Mouse (Mus musculus) forebrain, embryonic 13.5 days (tissue): Measurements from ENCODE around the gene Hoxd13. TPM values are rescaled to one million over a fixed set of nuclear protein-coding genes. Genes with fewer than 3 reads are reported as not detected.

Source experiments
- ATAC-seq: fragments of 200-750 bp; cut with Nextera tagmentation; 2 replicates; pipeline ENCODE4 v1.8.0; 2017
- H3K27ac ChIP-seq: fragments of 300-500 bp; sonication (generic); 2 replicates; pipeline ENCODE4 v1.5.1; 2015; ENCODE audit warnings: inconsistent platforms, mild to moderate bottlenecking, moderate library complexity
- H3K27me3 ChIP-seq: fragments of 300-500 bp; sonication (generic); 2 replicates; pipeline ENCODE4 v1.6.1; 2015; ENCODE audit warnings: mild to moderate bottlenecking, inconsistent platforms
- H3K36me3 ChIP-seq: fragments of 300-500 bp; sonication (generic); 2 replicates; pipeline ENCODE4 v1.6.1; 2015; ENCODE audit warnings: mild to moderate bottlenecking, inconsistent platforms; ENCODE audit not compliant: poor library complexity, severe bottlenecking
- H3K4me1 ChIP-seq: fragments of 300-500 bp; sonication (generic); 2 replicates; pipeline ENCODE4 v1.6.1; 2015; ENCODE audit warnings: inconsistent platforms
- H3K4me2 ChIP-seq: fragments of 300-500 bp; sonication (generic); 2 replicates; pipeline ENCODE4 v1.6.1; 2015; ENCODE audit warnings: inconsistent platforms, mild to moderate bottlenecking, moderate library complexity
- H3K4me3 ChIP-seq: fragments of 300-500 bp; sonication (generic); 2 replicates; pipeline ENCODE4 v1.5.1; 2015; ENCODE audit warnings: mild to moderate bottlenecking, inconsistent platforms
- H3K9ac ChIP-seq: fragments of 300-500 bp; sonication (generic); 2 replicates; pipeline ENCODE4 v1.6.1; 2015; ENCODE audit warnings: mild to moderate bottlenecking, inconsistent platforms
- H3K9me3 ChIP-seq: fragments of 300-500 bp; sonication (generic); replicated peaks from 2 replicates; pipeline ENCODE4 v1.6.1; 2016; ENCODE audit warnings: inconsistent platforms
- WGBS: fragments of 180-500 bp; shearing (Covaris S2); methylation state at CpG from one replicate; pipeline ENCODE4 v1.1.7; 2015; 5-methylcytosine and 5-hydroxymethylcytosine counted together
- polyA plus RNA-seq: library from polyadenylated mRNA; unstranded; fragments of >200 nt; fragmentation: Nextera tagmentation; extraction: Ambion mirVana; gene quantifications from 2 replicates; pipeline ENCODE4 v1.2.1, GENCODE M21; 2015

Gene Hoxd13
- polyA plus RNA-seq, 1 experiment from 2014 or later, result not detected

DNA sequence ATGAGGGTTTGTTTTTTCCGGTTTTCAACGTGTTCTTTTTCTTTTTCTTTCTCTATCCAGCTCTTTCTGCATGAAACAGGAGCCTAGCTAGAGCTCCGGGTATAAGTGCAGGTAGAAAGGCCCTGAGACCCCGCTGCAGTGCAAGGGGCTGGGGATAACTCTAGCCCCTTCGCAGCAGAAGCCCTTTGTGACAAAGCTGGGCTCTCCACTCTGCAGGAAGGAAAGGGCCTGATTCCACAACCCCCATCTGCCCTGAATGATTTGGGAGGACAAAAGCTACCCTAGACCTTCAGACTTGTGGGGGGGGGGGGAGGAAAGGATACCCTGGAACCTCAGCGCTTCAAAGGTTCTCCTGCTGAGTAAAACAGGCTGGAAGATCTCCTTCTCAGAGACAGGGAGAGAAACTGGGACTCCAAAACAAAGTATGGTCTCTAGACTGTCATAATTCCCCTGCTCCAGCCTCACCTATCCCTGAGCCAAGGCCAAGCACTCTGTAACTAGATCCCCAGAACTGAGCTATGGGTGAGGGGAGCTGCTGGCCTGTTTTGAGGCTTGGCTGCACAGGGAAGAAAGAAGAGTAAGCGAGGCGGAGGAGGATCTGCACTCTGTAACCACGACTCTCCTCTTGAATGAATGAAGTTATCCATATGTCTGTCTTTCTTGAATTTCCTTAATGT, 8.4 kb downstream of the Hoxd13 start:
- no peak overlapping the region for H3K4me2 ChIP-seq
- no peak for ATAC-seq
- H3K36me3 ChIP-seq, result no peaks in the 10 kb centered on the region
- no peak overlapping the region for H3K4me3 ChIP-seq
- WGBS, result 1% methylated on average over 9 of the region's 9 CpGs
- peaks cover 5% of the 10 kb centered on the region for H3K4me1 ChIP-seq
- no peak overlapping the region for H3K27ac ChIP-seq
- no peaks in the 10 kb centered on the region for H3K9me3 ChIP-seq
- peaks cover 100% of the 10 kb centered on the region for H3K27me3 ChIP-seq
- H3K9ac ChIP-seq, result no peak overlapping the region

DNA sequence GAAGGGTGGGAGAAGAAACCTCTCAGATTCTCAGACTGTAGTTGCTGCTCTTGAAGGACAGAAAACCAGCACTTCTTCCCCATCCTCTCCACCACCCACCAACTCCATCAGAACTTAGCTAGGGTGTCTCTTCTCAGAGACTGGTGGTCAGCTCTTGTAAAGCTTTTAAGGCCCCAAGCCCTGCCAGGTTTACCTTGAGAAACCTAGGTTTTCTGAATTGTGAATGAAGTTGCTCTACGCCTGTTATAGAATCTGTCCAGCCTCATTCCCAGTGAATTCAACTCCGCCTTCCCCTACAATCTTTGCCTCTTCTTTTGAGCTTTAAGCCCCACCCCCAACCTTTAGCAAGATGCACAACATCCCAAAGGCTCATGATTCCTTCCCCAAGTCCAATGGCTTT, 9.0 kb downstream of the Hoxd13 start:
- Histone ChIP-seq H3K4me1 (peaks cover 9% of the 10 kb centered on the region), H3K36me3 (no peaks in the 10 kb centered on the region), H3K4me2 (no peak overlapping the region), H3K9me3 (no peaks in the 10 kb centered on the region), H3K4me3 (no peak overlapping the region), H3K27me3 (peaks cover 100% of the 10 kb centered on the region), H3K27ac (no peak overlapping the region), H3K9ac (no peak overlapping the region)
- ATAC-seq, result no peak
- 8% methylated on average over 2 of the region's 2 CpGs for WGBS

DNA sequence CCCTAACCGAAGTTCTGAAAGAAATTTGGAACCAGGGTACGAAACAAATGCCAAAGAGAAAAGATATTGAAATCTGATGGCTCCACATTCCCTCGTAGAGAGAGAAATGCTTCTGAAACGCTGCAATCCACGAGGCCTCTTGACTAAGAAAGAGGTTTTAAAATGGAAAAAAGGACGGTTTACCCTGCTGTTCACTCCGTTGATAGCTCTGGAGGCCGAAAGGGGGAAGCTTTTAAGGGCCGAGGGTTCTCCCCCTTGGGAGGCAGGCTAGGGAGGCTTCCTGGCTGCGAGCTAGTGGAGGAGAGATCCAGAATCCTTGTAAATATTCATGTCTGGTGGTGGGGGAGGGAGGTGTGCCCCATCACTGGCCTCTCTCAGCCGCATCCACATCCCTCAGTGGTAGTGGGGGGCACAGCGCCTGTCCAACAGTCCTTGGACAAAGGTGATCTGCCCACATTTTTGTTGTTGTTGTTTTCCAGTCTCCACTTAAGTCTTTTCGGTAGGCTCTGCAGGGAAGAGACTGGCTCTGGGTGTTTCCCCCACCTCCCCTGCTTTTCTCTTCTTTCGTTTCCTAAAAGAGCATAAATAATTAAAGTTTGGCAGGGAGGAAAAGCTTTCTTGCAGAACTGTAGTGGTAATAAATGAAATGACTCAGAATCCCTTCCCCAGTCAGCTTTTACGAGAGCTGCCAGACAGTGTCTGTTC, 10.9 kb downstream of the Hoxd13 start, which contains the start of gene Hoxd11:
Gene Hoxd11, plus strand, starts transcription at position 667 of the 705 bp plus-strand sequence.
- H3K27me3 ChIP-seq, result peaks cover 100% of the 10 kb centered on the region
- H3K9me3 ChIP-seq, result no peaks in the 10 kb centered on the region
- ATAC-seq, result no peak
- WGBS, result 1% methylated on average over 15 of the region's 15 CpGs
- H3K4me2 ChIP-seq, result no peak within 1 kb of the TSS
- H3K36me3 ChIP-seq, result no peaks in the 10 kb centered on the region
- no peak within 1 kb of the TSS for H3K27ac ChIP-seq
- no peak within 1 kb of the TSS for H3K4me3 ChIP-seq
- H3K4me1 ChIP-seq, result peaks cover 13% of the 10 kb centered on the region
- no peak within 1 kb of the TSS for H3K9ac ChIP-seq

DNA sequence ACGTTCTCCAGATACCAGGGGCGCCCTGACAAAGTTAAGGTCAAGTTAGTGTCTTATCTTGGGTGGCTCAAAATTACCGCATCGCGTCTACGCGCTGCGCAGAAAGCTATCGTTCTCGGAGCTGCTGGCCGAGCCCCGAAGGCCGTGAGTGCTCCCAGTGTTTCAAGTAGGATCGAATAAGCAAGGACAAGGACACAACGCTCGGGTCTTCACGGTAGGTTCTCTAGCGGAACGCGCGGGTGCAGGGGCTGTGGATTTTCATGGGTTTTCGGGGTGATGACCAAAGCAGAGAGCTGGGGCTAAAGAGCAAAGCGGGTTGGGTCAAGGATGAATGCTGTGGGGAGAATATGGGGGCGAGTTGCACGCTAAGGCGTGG, 11.5 kb downstream of the Hoxd13 start:
- Histone ChIP-seq H3K27ac (no peak overlapping the region), H3K9me3 (no peaks in the 10 kb centered on the region), H3K4me2 (no peak overlapping the region), H3K4me3 (no peak overlapping the region), H3K27me3 (peaks cover 100% of the 10 kb centered on the region), H3K36me3 (no peaks in the 10 kb centered on the region), H3K4me1 (peaks cover 13% of the 10 kb centered on the region), H3K9ac (no peak overlapping the region)
- ATAC-seq, result no peak
- WGBS, result 1% methylated on average over 25 of the region's 26 CpGs

DNA sequence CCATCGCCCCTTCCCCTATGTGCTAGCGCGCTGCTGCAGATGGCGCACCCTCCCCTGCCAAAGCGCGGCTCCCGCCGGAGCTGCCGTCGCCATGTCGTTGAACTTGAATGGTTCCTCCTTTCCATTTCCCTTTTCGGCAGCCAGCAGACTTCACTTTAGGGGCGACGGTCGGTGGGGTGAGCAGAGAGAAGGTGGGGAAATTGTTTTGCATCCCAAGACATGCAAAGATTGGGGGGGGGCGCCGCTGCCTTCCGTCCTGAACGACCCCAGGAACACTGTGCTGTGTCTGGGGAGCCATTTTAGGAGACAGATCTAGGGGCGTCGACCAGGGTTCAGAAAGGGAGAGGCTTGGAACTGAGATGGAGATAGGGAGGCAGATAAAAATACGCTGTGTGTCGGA, 11.9 kb downstream of the Hoxd13 start:
- WGBS, result under 1% methylated on average over 22 of the region's 23 CpGs
- Histone ChIP-seq H3K4me1 (peaks cover 13% of the 10 kb centered on the region), H3K27ac (no peak overlapping the region), H3K9ac (no peak overlapping the region), H3K27me3 (peaks cover 100% of the 10 kb centered on the region), H3K4me3 (no peak overlapping the region), H3K36me3 (no peaks in the 10 kb centered on the region), H3K9me3 (no peaks in the 10 kb centered on the region), H3K4me2 (no peak overlapping the region)
- ATAC-seq, result no peak

DNA sequence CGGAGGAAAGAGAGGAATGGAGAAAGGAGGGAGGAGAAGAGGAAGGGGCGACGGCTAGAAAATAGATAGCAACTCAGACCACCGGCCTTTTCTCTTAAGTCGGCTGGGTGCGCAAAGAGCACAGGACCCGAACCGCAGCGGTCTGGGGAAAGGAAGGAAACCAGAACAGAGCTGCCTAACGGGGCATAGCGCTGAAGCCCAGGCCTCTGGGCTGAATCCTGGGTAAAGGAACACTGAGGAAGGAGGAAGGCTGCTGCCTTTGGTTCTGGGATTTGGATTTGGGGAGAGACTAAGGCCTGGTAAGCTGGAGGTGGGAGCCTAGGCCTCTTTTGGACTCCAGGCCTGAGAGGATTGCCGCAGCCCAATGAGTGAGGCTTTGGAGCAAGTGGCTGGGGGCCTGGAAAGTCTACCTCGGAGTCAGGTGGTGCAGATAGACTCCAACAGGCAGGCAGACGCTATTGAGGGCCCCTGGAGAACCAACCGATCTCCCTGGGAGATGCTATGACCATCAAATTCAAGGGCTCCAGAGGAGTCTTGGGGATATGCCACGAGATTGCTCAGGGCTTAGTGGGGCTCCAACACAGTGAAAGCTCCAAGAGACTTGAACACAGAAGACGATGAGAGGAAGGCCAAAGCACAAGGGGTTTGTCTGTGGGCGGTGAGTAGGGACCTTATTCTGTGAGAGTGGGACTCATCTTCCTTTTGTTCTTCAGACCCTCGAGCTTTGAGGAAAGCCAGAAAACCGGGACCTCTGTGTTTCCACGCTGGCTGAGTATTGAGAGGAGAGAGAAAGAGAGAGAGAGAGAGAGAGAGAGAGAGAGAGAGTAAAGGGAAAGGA, 12.7 kb downstream of the Hoxd13 start:
- Histone ChIP-seq H3K36me3 (no peaks in the 10 kb centered on the region), H3K4me3 (no peak overlapping the region), H3K9me3 (no peaks in the 10 kb centered on the region), H3K9ac (no peak overlapping the region), H3K4me2 (no peak overlapping the region), H3K27me3 (peaks cover 100% of the 10 kb centered on the region), H3K27ac (no peak overlapping the region), H3K4me1 (peaks cover 13% of the 10 kb centered on the region)
- WGBS, result 2% methylated on average over 21 of the region's 21 CpGs
- no peak for ATAC-seq

DNA sequence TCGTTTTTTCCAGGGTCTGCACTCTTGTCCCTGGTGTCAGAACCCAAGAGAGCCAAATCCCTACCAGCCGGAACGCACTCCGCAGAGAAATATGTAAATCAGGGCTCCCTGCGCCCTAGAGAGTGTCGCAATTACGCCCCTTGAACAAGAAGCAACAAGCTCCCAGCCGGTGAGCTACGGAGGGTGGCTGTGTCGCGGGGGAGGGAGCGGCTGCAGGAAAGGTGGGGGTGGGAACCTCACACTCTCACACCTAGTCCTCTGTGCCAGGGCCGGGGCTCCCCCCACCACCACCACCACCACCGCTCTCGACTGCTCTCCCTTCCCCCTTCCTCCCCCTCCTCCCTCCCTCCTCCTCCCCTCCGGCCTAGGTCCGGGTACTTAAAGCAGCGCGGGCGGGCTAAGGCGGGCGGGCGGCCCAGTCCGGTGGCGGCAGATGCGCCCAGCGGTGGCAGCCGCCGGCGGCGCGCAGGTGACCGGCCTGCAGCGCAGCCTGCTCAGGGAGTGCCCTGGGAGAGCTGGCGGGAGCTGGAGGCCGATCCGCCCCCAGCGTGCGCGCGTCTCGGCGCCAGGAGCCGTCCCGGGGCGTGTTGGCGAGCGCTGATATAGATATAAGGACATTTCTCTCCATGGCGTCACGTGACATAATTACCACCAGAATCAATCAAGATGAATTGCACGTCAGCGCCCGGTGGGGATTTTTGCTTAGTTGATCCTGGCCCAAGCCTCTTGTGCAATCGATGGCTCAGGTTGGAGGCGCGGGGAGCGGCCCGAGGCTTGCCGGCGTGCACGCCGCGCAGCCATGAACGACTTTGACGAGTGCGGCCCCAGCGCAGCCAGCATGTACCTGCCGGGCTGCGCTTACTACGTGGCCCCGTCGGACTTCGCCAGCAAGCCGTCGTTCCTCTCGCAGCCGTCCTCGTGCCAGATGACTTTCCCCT, 13.8 kb downstream of the Hoxd13 start:
- no peaks in the 10 kb centered on the region for H3K36me3 ChIP-seq
- WGBS, result under 1% methylated on average over 65 of the region's 78 CpGs
- no peaks in the 10 kb centered on the region for H3K9me3 ChIP-seq
- H3K27me3 ChIP-seq, result peaks cover 99% of the 10 kb centered on the region
- peak overlapping the region; percentile 21 for H3K4me3 ChIP-seq
- ATAC-seq, result no peak
- H3K4me1 ChIP-seq, result peaks cover 13% of the 10 kb centered on the region
- no peak overlapping the region for H3K27ac ChIP-seq
- H3K4me2 ChIP-seq, result peak overlapping the region; percentile 26
- no peak overlapping the region for H3K9ac ChIP-seq

DNA sequence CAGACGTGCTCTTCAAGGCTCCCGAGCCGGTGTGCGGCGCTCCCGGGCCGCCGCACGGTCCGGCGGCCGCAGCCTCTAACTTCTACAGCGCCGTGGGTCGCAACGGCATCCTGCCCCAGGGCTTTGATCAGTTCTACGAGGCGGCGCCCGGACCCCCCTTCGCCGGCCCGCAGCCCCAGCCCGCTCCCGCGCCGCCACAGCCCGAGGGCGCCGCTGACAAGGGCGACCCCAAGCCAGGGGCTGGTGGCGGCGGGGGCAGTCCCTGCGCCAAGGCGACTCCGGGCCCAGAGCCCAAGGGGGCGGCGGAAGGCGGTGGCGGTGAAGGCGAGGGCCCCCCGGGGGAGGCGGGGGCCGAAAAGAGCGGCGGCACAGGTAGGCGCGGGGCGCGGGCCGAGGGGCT, 14.7 kb downstream of the Hoxd13 start:
- H3K36me3 ChIP-seq, result no peaks in the 10 kb centered on the region
- WGBS, result 1% methylated on average over 47 of the region's 51 CpGs
- H3K4me1 ChIP-seq, result peaks cover 13% of the 10 kb centered on the region
- H3K4me2 ChIP-seq, result peak overlapping the region; percentile 26
- H3K27ac ChIP-seq, result no peak overlapping the region
- H3K27me3 ChIP-seq, result peaks cover 99% of the 10 kb centered on the region
- peak; percentile 27; the same call in 1 of the 2 replicates for ATAC-seq
- H3K4me3 ChIP-seq, result peak overlapping the region; percentile 21
- H3K9me3 ChIP-seq, result no peaks in the 10 kb centered on the region
- no peak overlapping the region for H3K9ac ChIP-seq

DNA sequence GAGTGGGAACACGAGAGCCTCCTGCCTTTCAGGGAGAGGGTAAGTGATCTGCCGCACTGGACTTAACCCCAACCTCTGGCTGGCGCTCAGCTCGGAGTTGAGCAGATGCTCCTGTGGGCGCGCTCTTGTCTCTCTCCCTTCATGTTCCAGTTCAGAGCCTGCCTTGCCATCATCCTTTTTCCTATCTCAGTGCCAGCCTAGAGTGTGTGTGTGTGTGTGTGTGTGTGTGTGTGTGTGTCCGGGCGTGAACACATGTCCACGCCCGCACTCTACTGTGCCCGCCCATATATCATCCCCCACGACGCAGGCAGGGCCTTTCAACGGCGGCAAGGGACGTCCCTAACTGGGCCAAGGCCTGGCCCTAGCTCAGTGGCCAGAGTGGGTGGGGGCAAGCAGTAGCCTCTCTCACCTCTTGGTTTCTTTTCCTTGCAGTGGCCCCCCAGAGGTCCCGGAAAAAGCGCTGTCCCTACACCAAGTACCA, 15.4 kb downstream of the Hoxd13 start:
- H3K4me1 ChIP-seq, result peaks cover 13% of the 10 kb centered on the region
- H3K9me3 ChIP-seq, result no peaks in the 10 kb centered on the region
- peaks cover 99% of the 10 kb centered on the region for H3K27me3 ChIP-seq
- no peaks in the 10 kb centered on the region for H3K36me3 ChIP-seq
- under 1% methylated on average over 18 of the region's 18 CpGs for WGBS
- no peak overlapping the region for H3K4me2 ChIP-seq
- no peak overlapping the region for H3K27ac ChIP-seq
- no peak overlapping the region for H3K9ac ChIP-seq
- no peak for ATAC-seq
- no peak overlapping the region for H3K4me3 ChIP-seq

DNA sequence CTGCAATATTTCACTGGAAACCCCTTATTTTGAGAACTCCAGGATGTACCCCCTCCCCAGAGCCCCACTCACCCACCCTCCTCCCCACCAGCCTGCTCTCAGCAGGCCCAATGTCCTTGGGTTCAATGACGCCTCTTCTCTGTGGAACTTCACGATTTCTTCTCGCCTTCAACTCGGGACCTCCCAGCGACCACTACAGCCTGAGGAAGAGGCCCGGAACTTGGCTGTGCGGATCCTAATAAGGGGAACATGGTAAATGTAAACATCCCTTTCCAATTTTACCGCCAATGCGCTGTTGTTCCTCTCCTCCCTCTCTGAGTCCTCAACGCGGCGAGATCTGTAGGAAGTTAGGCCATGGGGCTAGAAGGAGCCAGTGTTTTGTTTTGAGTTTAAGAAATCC, 16.0 kb downstream of the Hoxd13 start:
- peaks cover 99% of the 10 kb centered on the region for H3K27me3 ChIP-seq
- H3K27ac ChIP-seq, result no peak overlapping the region
- no peak for ATAC-seq
- H3K4me3 ChIP-seq, result no peak overlapping the region
- 1% methylated on average over 12 of the region's 12 CpGs for WGBS
- no peak overlapping the region for H3K4me2 ChIP-seq
- H3K9me3 ChIP-seq, result no peaks in the 10 kb centered on the region
- peaks cover 13% of the 10 kb centered on the region for H3K4me1 ChIP-seq
- no peaks in the 10 kb centered on the region for H3K36me3 ChIP-seq
- H3K9ac ChIP-seq, result no peak overlapping the region

DNA sequence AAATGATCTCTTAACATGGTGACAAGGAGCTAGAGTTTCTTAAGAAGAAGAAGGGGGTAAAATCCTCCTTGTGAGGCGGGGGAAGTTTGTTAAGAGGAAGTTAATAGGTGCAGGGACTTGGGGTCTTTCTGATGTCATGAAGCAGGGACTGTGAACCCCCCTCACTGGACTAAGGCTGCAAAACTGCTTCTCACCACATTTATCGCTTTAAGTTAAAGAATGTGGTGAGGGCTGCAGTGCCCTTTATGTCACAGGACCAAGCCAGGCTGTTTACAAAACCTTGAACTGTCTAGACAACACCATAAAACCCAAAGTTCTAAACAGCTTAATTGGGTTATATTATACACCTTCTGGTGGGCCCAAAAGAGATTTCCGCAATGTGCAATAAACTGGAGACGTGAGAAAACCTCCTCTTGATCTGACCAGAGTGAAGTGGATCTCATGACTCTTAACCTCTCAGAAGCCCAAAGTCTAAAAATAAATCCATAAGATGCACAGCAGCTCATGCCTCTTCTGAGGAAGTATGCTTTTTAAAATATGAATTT, 17.0 kb downstream of the Hoxd13 start:
- no peak for ATAC-seq
- Histone ChIP-seq H3K4me1 (peaks cover 13% of the 10 kb centered on the region), H3K9me3 (no peaks in the 10 kb centered on the region), H3K36me3 (no peaks in the 10 kb centered on the region), H3K27me3 (peaks cover 99% of the 10 kb centered on the region), H3K4me2 (no peak overlapping the region), H3K9ac (no peak overlapping the region), H3K4me3 (no peak overlapping the region), H3K27ac (no peak overlapping the region)
- 13% methylated on average over 4 of the region's 4 CpGs for WGBS
